Mouse (Mus musculus) common myeloid progenitor, adult 5-6 weeks (primary cell): Measurements from ENCODE around the gene Ncoa7. TPM values are rescaled to one million over a fixed set of nuclear protein-coding genes. Genes with fewer than 3 reads are reported as not detected.

Source experiments
- ATAC-seq: replicated peaks from 2 replicates; pipeline ENCODE4 v1.8.0; 2016; ENCODE audit warnings: low read depth, mild to moderate bottlenecking, moderate TSS enrichment, inconsistent platforms; ENCODE audit not compliant: poor library complexity, severe bottlenecking
- total RNA-seq: library from RNA; stranded (forward); fragments of 200-1000, 187-1606 nt; gene quantifications from 2 replicates; pipeline ENCODE4 v1.2.3, GENCODE M21; 2017

Gene Ncoa7
- 28.8 and 45.0 TPM in 2 replicates for total RNA-seq

GRCm38 (mm10) chr10:30802681-30803586, at the start of gene Ncoa7:
Gene Ncoa7, minus strand, starts transcription at chr10:30803326.
- peak; percentile 65 for ATAC-seq

DNA sequence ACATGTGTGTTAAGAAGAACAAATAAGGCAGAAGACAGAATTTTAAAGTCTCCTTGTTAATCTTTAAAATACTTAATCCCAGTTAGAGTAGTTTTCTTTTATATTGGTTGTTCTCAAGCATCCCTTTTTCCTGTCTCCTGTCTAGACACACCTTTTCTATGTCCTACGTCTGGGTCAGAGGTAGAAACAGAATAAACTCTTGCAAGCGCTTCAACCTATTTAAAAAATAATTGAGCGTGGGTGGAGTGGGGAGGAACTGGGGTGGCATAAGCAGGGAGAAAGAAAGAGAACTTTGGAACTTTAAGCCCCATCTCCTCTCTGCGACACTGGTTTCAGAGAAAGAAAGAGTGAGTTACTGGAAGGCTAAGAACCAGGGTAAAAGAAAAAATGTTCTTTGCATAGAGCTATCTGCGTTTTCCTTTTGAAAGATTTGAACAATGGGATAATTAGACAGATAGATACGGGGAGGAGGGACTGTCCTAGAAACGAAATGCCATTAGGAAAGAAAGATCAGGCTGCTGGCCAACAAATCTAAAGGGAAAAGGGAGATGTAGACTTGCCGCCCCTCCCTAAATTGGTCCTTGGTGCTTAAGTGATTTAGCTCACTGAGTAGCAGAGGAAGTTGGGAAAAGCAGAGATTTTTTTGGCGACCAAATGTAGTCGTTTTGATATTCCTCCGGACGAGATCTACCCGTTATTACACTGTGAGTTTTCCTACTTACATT, 42.1 kb upstream of the Ncoa7 start:
- ATAC-seq = no peak

DNA sequence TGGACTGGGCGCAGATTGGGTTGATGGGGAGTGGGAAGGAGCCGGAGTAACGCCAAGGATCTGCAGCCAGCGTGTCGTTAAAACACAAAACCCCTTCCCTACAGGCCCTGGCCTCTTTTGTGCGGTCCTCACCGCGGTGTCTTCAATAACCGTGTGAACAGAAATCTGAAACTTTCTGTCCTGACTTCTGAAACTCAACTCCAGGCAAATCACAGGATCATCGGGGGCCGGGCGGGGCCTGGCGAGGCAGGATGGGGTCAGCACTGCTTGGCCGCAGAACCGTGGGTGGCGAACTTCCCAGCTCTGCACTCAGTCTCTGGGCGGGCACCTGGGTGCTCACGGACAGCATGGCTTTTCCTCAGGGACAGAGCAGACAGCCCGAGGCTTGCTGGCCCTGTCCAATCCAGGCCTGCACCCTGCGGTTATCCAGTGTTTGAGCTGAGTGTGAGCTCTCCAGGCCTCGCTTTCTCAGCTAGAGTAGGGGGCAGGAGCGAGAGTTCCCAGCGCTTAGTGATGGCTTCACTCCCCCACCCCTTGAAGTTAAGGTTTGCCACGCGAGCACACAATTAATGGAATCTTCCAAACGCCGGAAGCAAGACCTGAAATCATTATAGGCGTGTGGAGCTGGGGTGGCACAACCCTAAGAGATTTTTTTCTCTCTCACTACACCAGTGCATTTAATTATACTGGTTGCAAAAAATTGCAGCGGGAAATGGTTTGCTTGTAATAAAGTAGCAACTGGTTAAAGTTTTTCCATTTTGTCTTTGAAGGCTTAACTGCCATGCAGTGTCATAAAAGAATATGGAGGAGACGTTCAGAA, 41.3 kb upstream of the Ncoa7 start:
- ATAC-seq = 0 out of 2 replicates have a peak, but pooled peaks have one; percentile 4

DNA sequence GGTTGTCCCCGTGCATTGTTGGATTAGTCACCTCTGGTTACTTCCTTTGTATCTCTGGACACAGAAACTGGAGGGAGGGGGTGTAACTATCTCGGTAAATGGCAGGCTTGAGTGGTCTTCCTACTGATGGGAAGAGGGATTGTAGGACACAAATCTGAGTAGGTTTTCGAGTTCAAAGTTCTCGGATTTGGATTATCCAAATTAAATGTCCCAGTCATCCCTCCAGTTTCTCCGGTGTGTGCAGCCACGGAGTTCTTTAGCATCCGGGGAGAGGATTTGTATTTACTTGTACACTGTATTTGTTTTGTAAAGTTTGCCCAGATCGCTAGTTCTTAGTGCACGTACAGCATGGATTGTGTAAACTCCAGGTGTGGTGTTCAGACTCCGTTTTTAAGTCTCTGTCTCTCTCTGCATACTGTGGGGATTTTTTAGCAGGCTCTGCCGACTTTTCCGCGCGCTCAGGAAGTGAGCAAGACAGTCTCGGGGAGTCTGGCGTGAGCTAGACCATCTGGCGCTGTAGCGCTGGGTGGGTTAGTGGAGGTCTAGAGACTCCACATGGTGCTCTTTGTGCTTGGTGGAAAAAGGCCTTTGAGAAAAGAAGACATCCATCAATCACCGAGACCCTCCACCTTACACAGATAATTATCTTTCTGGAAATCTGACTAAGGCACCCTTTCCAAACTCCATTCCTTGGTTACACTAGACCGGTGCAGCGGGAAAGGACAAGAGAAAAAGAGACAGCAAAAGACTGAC, 40.5 kb upstream of the Ncoa7 start:
- ATAC-seq = peak; percentile 26; the same call in 1 of the 2 replicates

- peak; percentile 88 for ATAC-seq
These were observed 39.7 kb upstream of the Ncoa7 start, which contains the start of gene Hey2 for GRCm38 (mm10) chr10:30842643-30843437. Gene Hey2, minus strand, starts transcription at chr10:30842801.

DNA sequence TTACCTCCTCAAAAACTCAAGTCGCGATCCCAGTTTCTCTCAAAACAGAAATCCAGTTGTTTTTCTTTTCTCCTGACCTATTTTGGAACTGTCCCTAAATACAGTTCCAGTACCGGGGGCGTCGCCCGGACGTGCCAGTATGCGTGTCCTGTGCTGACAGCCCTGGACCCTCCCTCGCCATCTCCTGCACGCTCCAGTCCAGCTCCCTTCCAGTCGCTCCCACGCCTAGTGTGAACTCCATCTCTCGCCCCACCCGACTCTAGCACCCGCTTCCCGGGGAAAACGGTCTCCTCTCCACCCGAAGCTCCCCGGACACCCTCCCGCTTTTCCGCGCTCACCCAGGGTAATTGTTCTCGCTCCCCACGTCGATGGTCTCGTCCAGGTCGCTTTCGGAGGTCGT, 39.1 kb upstream of the Ncoa7 start:
- no peak for ATAC-seq

DNA sequence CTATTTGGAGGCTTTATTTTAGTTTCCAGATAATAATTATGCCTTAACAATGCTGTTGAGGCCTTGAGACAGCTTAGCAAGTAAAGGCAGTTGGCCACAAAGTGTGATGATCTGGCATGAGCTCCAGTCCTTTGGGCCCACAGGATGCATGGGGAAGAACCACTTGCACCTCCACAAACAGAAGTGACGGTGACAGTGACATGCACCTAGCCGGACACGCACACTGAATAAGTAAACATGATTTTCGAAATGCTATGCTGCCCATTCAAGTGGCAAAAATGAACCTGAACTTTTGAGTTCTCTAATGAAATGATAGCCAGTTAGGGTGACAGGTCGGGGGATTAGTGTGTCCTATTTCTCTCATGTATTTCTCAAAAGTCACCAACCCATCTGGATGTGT, 37.7 kb upstream of the Ncoa7 start:
- no peak for ATAC-seq

DNA sequence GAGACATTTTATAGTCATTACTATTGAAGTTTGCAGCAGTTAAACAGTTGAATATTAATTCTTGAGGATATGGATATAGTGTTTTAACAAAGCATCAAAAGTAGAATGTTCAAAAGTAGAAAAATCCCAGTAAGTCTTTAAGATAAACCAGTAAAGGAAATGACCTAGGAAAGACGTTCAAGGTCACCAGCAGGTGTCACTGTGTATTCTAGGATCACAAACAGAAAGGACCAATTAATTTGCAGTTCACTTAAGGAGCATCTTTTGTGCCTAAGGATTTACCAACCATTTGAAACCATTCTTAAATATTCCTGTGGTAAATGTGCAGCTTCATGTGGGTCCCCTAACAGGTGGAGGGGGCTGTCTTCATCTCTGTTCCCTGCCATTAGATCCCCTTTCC, 35.1 kb upstream of the Ncoa7 start:
- no peak for ATAC-seq

- peak; percentile 77; the same call in 1 of the 2 replicates for ATAC-seq
These were observed 21.9 kb upstream of the Ncoa7 start for GRCm38 (mm10) chr10:30825049-30825448.

- peak; percentile 97 for ATAC-seq
These were observed 7.8 kb upstream of the Ncoa7 start for GRCm38 (mm10) chr10:30810967-30811293.

DNA sequence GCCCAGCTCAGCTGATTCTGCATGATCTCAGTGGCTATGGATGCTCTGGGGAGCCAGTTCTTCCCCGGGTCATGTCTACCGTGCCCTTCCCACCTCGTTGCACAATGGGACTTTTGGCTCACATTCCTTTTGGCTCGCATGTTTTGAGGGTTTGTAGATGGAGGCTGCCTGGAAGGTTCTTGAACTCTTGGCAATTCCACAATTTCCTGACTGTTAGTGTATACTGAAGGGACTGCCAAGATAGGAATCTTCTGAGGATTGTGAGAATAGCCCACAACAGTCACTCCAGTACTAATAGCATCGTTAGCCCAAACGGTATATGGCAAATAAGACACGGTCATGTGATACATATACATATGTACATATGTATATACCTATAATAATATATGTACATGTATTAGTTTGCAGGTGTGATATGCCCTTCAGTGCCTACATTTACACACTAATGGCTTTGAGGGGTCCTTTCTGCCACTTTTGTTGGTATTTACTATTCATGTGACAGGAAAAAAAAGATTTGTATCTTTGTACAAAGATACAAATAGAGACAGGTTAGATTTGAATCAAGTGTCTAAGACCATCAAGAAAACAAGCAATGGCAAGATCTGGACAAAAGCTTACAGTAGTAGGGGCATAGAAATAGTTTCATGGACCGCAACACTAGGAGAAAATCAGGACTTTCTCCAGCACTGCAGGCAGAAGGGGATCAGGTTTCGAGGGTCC, 7.3 kb upstream of the Ncoa7 start:
- peak; percentile 27; the same call in 1 of the 2 replicates for ATAC-seq

GRCm38 (mm10) chr10:30803587-30804253, 594 bp upstream of the Ncoa7 start:
- peak; percentile 38 for ATAC-seq

DNA sequence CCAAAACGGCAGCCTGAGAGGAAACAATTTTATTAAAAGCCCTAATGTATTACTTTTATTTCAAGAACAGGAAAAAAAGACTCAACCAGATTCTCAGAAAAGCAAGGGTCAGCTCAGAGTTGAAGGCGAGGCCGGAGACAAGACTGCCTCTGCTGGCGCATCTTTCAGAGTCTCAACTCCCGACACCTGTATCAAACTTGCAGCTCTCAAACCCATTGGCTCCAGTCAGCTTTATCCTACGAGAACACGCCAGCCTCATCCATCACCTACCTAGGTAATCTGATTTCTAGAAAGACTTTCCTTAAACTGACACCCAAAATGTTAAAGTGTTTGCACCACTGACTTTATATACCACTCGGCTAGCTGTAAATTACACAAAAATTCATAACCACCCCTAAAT, 1.1 kb downstream of the Ncoa7 start:
- ATAC-seq = no peak

GRCm38 (mm10) chr10:30799713-30800450, 3.2 kb downstream of the Ncoa7 start:
- no peak for ATAC-seq

DNA sequence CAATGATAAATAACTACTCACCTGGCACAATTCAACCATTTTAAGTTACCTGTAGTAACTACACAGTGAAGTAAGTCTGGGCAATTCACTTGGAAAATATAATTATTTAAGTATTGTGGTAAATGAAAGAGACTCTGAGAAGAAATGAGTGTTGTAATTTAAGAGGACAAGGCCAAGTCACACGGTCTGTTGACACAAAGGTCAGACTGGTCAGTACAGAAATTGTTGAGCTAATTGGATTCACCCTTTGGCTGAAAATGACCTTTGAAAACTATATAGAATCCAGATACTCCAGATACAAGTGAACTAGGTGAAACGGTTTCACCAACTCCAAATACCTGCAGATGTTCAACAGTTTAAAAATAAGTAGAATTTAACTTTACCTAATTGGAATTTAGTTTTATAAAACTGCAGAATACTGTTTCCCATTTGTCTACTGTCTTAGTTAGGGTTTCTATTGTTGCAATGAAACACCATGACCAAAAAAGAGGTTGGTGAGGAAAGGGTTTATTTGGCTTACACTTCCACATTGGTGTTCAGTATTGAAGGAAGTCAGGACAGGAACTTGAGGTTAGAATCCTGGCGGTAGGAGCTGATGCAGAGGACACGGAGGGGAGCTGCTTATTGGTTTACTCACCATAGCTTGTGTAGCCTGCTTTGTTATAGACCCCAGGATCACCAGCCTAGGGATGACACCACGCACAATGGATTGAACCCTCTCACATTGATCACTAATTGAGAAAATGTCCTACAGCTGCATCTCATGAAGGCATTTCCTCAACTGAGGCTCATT, 6.5 kb downstream of the Ncoa7 start:
- peak; percentile 72 for ATAC-seq

DNA sequence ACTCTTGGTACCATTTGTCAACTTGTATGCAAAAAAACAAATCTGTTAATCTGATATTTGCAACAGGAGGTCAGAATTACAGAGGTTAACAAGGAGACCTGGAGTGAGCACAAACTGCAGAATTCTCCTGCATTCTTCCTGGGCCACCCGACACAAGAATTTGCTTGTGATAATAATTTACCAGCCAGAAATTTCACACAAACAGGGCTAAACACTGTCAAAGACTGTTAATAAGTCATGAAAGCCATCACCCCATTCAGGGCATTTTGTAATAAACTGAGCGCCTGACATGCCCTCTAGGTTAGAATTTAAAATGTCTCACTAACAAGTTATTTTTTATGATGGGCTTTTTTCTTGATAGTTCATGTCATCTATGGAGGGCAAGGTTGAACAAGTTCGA, 12.1 kb downstream of the Ncoa7 start:
- no peak for ATAC-seq
